Mouse (Mus musculus) spleen, adult 18-20 months (tissue): ENCODE data around the gene Rpl18.

Source experiments
- DNase-seq, 2 experiments: peaks; one replicate each; pipeline ENCODE4 v3.0.0; 2022; ENCODE audit warnings: mixed read lengths in 2 of 2

The Rpl18 gene

DNA sequence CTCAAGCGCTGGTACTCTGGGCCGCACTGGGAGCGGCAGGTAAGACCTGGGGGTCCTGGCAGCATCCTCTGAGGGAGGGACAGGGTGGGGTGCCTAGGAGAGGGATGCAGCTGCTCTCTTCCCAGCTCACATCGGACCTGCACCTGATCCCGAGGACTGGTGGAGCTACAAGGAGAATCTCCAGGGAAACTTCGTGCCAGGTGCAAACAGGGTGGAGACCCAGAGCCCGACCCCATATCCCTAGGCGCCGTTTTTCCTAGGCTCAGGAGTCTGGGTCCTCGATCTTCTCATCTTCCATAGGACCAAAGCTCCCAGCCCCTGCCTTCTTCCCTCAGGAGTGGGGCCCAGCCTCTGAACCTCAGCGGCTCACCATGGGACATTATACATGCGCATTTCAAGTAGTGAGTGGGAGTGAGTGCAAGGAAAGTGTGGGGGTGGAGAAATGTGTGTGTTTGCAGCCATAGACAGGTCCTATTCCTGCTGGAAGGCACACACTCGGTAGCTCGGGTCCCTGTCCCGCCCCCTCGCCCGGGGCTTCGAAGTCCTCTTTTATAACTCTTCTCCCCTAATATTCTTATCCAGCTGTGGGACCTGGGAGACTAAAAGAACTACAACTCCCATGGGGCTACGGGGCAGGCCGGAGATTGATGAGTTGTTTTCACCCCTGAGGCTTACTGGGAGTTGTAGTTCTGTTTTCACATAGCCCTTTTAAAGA lies 14.8 kb upstream of the Rpl18 start:
- DNase-seq: peak; percentile 53 to 73

DNA sequence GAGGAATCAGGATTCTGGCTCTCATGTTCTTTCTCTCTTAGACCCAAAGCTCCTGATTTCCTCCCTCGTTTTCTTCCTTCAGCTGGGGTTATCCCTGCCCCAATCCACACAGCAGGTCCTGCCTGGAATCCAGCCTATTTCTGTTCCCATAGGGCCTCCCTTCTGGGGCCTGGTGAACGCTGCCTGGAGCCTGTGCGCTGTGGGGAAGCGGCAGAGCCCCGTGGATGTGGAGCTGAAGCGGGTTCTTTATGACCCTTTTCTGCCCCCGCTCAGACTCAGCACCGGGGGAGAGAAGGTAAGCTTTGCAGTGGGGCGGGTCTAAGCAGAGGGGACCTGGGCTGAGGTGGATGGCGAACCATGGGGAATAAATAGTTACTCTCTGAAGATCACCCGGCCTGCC lies 14.2 kb upstream of the Rpl18 start:
- DNase-seq: no peak

DNA sequence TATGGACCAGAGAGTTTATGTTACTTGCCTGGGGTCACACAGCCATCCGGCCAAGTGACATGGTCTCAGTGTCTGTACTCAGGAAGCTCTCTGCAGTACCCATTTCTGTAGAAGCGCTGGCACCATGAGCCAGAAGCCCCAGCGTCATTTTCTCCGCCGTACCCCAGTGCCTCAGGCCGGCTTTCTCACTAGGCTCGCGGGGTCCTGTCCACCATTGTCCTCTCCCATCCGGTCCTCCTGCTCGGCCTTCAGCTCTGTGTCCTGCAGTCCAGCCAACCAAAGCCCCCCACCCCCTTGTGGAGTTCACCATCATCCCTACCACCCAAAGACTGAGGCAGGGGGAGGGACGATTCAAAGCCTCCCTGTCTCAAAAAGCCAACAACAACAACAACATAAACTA lies 13.7 kb upstream of the Rpl18 start:
- DNase-seq: no peak

DNA sequence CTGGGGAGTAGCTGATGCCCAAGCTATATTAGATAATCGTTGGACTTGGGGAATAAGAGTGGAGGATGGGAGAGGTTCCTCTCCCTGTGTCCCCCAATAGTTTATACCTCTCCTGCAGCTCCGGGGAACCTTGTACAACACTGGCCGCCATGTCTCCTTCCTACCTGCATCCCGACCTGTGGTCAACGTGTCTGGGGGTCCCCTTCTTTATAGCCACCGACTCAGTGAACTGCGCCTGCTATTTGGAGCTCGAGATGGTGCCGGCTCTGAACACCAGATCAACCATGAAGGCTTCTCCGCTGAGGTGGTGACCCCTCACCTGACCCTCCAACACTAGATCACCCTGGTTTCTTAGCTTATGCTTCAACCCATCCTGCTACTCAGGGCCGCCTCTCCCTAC lies 12.9 kb upstream of the Rpl18 start:
- no peak for DNase-seq

DNA sequence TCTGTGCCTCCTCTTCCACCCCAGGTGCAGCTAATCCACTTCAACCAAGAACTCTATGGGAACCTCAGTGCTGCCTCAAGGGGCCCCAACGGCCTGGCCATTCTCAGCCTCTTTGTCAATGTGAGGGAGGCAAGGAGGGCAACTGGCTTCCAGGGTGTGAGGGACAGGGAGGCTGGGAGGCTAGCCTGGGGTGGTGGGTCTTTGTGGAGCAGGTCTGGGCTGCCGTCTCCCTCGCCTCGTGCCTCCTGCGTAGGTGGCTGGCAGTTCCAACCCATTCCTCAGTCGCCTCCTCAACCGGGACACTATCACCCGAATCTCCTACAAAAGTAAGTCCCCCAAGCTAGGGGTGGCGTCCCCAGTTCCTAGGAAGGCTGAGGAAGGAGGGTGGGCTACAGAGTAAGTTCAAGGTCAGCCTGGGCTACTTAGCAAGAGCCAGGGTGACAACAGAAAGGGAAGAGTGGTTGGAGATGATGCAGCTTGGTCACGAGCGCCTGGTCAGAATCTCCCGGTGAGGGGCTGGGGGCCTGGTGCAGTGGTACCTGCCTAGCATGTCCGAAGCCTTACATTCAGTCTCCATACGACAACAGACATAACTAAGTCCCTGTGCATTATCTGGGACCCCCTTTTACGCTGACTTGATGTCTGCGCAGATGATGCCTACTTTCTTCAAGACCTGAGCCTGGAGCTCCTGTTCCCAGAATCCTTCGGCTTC lies 12.3 kb upstream of the Rpl18 start:
- no peak for DNase-seq

DNA sequence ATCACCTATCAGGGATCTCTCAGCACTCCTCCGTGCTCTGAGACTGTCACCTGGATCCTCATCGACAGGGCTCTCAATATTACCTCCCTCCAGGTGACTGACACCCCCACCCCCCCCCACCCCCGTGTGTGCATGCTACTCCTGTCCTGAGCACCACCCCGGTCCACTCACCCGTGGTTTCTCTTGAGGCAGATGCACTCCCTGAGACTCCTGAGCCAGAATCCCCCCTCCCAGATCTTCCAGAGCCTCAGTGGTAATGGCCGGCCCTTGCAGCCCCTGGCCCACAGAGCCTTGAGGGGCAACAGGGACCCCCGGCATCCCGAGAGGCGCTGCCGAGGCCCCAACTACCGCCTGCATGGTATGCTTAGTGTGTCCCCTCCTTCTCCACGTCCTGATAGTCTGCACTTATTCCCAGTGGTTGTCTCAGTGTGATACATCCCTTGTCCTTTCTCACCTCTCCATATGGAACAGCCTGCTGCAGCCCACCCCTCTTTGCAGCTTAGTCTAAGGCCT lies 11.7 kb upstream of the Rpl18 start:
- DNase-seq: no peak

DNA sequence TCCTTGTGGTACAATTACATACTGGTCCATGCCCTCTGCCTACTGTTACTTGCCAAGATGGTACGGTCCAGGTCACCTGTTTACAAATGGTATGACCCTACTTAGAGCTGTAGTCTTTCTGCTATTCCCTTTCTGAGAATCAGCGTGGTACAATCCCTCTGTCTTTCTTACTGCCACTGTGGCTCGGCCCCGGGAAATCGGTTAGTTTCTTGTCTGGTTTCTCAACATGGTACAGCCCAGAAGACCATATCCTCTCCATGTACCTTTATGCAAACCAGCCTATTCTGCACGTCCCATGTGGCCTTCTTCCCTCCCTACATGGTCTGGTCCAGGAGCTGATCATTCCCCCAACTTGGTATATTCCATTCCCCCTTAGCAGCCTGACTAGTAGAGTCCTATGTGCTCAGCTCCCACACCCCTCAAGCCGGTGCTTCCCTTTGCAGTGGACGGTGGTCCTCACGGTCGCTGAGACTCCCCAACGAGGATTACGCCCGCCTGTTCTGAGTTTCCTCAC lies 11.2 kb upstream of the Rpl18 start:
- peak in 1 of 2 experiments; percentile 51 for DNase-seq

DNA sequence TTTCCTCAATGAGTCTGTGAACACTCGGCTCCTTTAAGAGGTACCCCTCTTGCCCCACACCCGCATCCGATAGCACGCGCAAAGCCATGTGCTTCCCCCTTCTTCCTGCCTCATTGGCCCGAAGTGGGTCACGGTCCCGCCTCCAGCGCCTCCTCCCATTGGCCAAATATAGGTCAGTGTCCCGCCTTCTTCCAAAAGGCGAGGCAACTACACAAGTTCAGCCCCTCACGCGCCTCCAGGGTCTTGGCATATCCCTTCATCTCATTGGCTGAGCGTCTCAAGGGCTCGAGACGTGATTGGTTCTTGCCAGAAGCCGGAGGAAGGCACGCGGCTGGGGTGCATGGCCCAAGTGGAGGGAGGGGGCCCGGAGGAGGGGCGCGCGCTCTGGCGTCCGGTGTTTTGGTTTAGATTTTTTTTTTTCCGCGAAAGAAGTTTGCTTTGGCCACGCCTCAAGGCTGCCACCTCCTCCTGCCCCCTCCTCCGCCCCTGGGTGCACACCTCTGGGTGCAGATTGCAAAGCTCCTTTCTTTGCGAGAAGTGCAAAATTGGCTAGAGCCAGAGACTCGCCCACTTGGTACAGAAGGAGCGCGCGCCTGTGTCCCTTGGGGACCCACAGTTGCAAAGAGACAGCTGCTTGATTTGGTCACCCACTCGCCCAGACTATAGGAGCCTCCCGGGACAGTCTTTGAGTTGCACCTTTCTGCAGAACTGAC lies 10.4 kb upstream of the Rpl18 start, which contains the start of gene Dbp:
Dbp (plus strand) TSS at position 359 of the 713 bp plus-strand sequence.
- DNase-seq: peak; percentile 93 to 98

DNA sequence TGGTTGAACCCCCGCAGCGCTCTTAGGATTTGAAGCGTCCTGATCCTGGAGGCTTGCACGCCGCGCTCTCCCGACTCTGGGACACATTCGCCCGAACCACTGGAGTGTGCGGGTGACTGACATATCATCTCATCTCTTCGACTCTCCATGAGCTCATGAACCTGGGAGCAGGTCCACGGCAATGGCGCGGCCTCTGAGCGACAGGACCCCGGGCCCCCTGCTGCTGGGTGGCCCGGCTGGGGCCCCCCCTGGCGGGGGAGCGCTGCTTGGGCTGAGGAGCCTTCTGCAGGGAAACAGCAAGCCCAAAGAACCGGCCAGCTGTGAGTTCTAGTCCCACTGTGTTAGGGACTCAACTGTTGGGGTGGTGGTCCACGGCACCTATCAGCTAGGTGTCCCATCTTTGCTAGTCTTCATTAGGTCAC lies 9.8 kb upstream of the Rpl18 start:
- DNase-seq: no peak

DNA sequence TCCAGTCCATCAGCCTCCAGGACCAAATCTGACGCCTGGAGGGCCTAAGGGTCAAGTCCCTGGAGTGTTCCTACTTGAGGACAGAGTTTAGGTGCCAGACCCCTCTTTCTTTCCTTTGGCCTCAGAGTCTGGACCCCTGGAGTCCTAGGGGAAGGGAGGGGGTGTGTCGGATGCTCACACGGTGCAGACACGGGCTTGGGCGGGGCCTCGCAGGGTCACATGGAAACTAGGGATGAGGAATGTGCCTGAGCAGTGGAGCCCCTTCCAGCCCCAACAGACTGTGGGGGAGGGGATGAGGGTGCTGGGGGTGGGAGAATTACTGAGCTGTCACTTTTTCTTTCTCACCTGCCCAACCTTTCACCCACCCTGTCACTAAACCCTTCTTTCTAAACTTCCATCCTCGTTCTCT lies 9.4 kb upstream of the Rpl18 start:
- DNase-seq: peak in 1 of 2 experiments; percentile 56

DNA sequence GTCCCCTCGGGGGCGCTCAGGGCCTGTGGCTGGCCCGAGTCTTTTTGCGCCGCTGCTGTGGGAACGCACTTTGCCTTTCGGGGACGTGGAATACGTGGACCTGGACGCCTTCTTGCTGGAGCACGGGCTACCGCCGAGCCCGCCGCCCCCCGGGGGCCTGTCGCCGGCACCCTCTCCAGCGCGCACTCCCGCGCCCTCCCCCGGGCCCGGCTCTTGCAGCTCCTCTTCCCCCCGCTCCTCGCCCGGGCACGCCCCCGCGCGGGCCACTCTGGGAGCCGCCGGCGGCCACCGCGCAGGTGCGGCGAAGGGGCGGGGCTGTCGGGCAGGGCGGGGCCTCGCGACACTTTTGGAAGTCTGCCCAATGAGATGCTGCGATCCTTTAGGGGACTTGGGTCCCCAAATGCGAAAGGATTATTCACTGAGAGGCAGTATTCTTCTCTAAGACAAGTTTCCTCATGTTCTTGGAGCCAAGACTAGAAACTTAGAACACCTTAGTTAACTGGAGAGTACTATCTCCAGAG lies 8.5 kb upstream of the Rpl18 start:
- peak; percentile 85 to 88 for DNase-seq

DNA sequence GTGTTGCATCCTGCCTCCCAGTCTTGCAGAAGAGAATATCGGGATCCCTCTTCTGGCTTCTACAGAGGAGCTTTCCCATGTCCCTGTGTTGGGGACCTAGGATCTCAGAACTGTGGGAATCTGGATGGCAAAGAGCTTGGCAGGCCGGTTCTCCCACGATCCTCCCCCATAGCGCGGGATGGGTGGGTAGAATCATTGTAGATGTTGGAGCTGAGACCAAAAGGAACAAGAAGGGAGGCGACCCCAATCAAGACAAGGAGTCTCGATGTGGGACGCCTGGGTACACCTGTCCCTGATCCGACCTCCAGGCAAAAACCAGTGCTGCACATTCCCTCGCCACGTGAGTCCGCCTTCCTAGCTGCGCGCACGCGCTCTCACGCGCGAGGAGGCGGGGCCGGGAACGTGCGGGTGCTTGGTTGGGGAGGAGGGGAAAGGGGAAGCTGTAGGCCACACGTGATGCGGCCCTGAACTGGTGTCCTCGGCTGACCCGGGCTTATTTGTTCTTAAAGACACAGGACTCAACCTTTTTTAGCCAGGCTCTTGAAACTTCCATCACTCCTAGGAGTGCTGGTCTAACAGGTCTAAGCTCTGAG lies 7.8 kb upstream of the Rpl18 start:
- DNase-seq: peak; percentile 91 to 92

DNA sequence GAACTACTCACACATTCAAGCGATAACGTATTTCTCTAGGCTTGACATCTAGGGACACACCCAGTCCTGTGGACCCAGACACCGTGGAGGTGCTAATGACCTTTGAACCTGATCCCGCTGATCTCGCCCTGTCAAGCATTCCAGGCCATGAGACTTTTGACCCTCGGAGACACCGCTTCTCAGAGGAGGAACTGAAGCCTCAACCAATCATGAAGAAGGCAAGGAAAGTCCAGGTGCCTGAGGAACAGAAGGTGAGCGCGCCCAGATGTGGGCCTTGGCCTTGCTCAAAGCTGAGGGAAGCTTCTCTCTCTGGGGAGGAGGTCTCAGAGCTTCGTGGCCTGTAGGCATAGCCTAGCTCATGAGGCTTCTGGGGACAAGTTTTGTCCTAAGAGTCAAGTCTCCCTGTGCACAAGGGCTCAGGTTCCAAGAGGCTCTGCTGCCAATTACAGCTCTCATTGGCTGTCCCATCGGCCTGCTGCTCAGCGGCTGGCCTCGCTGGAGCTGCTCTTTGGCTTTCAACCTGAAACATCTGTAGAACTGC lies 7.0 kb upstream of the Rpl18 start:
- peak in 1 of 2 experiments; percentile 25 for DNase-seq

DNA sequence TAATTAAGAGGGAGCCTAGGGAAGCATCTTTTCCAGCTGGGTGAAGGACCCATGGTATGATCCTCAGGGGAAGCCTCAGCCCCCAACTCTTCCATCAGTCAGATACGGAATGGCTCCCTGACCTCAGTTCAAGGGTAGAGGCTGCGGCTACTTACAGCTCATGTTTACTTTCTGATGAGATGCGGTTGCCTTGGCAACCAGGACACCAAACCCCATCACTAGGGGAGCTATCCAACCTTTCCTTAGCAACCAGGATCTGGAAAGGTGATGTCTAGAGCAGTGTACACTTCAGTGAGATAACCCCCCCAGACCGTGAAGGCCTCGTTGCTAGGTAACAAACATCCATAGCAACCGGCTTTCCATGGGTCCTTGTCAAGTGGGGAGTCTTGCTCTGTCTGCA lies 6.2 kb upstream of the Rpl18 start:
- no peak for DNase-seq

DNA sequence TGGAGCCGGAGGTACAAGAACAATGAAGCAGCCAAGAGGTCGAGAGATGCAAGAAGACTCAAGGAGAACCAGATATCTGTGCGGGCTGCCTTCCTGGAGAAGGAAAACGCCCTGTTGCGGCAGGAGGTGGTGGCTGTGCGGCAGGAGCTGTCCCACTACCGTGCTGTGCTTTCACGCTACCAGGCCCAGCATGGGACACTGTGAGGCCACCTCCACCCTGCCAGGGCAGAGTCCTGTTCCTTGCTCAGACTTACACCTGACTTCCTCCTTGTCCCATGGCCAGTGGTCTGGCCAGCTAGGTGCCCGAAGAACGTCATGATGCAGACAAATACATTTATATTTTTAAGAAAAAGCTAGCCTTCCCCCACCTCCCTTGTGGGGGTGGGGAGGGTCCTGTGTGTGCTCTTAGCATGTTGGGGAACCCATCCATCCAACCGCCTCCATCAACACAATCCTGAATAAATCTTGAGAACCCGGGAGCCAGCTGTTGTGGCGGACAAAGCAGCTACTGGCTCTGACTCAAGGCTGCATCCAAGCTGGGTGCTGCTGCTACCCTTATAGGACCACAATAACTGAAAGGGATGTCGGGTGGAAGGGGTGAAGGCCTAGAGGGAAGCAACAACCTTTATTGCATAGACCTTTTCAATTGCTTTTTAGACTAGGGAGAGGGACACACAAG lies 5.4 kb upstream of the Rpl18 start:
- no peak for DNase-seq

DNA sequence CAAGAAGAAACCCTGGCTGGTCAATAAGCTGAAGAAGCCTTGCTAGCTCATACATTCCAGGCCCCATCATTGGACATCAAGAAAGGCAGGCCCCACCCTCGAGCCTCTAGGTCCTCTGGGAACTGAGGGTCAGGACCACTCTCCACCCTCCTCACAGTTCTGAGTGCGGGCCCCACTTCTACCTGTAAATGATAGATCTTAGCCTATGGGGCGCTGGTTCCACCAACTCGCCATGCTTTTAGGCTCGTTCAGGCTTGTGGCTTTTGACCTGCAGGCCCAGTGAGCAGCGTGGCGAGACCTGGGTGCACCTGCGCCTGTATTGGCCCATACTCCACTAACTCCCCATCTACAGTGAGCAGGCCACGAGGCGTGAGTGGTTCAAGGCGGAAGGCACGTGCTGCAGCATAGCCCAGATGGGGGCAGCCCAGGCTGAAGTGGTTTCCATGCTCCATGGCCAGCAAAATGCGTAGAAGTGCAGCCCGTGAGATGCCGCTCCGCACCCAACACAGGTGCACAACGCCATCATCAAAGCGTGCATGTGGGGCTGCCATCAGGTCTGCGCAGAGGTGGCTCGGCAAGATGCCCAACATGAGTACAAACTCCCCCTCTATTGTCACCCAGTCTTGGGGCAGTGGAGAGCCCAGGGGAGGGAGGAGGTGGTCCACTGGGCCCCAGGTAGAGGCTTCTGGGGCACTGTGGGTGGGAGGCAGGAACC lies 4.6 kb upstream of the Rpl18 start:
- DNase-seq: no peak

DNA sequence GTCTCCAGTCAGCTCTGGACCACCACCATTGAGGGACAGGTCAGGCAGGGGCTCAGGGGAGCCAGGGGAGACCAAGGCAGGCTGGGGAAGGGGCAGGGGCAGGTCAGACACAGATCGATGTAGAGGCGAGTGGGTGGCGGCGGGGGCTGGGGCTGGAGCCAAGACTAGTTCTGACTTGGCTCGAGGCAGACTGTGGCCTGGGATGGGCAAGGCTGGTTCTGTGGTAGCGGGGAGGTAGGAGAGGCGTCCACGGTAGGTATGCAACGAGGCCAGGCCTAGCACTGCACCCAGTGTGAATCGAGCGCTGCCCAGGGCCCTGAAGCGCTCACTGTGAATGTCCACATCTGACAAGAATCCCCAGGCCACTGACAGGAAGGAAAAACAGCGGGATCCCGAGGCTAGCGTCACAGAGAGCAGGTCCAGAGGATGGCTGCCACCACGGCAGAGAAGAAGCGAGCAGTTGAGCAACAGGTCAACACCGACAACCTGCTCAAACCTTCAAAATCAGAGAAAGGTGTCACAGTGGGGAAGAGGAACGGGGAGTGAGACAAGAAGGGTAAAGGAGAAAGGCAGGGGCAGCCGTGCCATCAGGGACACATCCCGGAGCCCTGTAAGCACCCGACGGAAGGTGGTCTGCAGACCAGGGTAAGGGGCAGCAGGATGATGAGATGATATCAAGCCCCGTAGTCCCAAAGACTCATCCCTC lies 3.8 kb upstream of the Rpl18 start:
- no peak for DNase-seq

DNA sequence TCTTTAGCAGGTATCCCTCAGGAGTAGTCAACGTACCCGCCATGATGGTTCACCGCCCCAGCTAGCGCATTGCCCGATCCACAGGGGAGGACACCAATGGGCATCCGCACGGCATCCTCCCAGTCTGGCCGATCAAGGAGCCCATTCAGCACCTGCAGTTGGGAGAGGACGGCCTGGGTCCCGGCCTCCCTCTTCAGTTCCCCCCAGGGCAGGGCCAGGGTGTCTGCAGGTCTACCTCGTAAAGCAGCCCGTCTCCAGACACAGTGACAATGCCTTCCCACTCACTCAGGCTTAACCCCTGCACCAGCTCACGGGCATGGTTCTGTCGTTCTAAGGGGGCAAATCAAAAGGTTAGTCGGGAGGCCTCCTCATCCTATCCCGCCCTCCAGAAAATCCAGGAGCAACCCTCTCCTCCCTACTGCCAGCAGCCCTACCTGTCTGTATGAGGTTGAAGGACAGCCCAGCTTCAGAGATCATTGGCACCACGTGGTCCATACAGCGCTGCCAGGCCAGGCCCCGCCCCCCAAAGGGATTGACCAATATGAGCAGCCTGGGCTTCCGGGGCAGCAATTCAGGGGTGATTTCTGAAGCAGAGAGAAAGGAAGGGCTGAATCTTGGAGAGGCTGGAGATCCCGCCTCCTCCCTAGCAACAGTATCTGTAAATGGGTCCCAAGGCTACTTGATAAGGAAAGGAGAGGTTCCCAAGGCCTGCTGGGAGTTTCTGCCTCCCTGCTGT lies 3.1 kb upstream of the Rpl18 start:
- DNase-seq: no peak

DNA sequence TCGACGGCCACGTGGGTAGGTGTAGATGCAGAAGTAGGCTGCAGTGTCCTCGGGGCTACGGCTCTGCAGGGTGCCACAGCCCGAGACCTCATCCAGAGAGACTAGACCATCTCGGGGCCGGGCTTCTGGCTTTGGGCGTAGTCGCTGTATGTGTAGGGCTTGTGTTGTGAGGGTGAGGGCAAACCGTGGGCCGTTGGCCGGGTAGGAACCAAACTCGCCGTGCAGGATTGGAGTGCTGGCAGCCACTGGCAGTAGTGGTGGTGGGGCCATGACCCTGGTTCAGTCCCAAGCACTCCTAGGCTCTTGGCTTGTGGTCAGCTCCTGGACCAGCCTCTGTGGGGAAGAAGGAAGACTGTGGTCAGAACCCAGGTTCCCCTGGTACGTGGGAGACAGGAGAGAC lies 1.9 kb upstream of the Rpl18 start:
- DNase-seq: no peak
